In the genomic region with DNA sequence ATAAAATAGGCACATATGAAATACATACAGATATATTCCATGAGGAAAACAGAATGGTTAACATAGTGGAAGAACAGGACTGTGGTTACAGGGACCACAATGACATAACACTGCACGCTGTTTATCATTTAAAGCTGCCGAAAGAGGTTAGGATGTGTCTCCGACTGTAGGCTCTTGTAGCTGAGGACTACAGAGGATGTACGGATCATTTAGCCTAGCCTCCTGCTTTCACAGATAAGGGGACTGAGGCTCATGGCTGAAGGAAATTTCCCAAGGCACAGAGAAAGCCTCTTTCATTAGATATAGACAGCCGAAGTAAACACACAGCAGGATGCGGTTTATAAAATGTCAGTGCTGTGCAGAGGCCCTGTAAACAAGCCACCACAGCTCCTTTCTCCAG, we compare ENCODE assay signal across 12 mouse cellular contexts. TPM values are rescaled to one million over a fixed set of nuclear protein-coding genes. Genes with fewer than 3 reads are reported as not detected.
DNase-seq lines count a peak whose midpoint lies in the region; ATAC-seq and TF ChIP-seq lines count a peak whose summit lies in the region.
"Had no signal": no experiment of that assay in that cellular context is flagged by ENCODE, and none has a peak within 500 bp of the region (broad histone marks: within the 10 kb centered on the region; RNA-seq: fewer than 3 reads in every experiment).

No protein-coding gene starts in this region.

- no peak overlapping the region for H3K4me2 ChIP-seq in forebrain, embryonic 12.5 days
- H3K4me2 ChIP-seq in kidney, embryonic 15.5 days = no peak overlapping the region
- no peak overlapping the region for H3K4me2 ChIP-seq in kidney, embryonic 14.5 days (replicated peaks; ENCODE audit: low read depth, low read length)
- no peak overlapping the region for H3K4me2 ChIP-seq in intestine, postnatal 0 days (replicated peaks; ENCODE audit: low read depth)
- H3K4me2 ChIP-seq: embryonic facial prominence, embryonic 12.5 days; hindbrain, embryonic 12.5 days had no signal

- no peaks in the 10 kb centered on the region for H3K9me3 ChIP-seq in forebrain, embryonic 10.5 days
- H3K9me3 ChIP-seq in forebrain, embryonic 12.5 days = no peaks in the 10 kb centered on the region
- no peaks in the 10 kb centered on the region for H3K9me3 ChIP-seq in kidney, embryonic 15.5 days (replicated peaks)
- no peaks in the 10 kb centered on the region for H3K9me3 ChIP-seq in kidney, embryonic 14.5 days (ENCODE audit: control insufficient read depth, low read length)
- no peaks in the 10 kb centered on the region for H3K9me3 ChIP-seq in intestine, postnatal 0 days (ENCODE audit: control insufficient read depth)
- H3K9me3 ChIP-seq: embryonic facial prominence, embryonic 12.5 days; hindbrain, embryonic 12.5 days had no signal

- no peak for DNase-seq in forebrain, embryonic 10.5 days (ENCODE audit: extremely low spot score, low spot score)
- no peak for DNase-seq in frontal cortex, postnatal 10 days (ENCODE audit: low spot score in 2 of 2)
- no peak for DNase-seq in cerebellum, postnatal 36 days
- DNase-seq: cerebellum, adult 11 months; thymus, postnatal 4 days had no signal

- ATAC-seq in forebrain, embryonic 12.5 days (ENCODE audit: low FRiP score) = no peak
- no peak for ATAC-seq in kidney, embryonic 15.5 days (replicated peaks; ENCODE audit: low FRiP score)
- ATAC-seq in kidney, embryonic 14.5 days (ENCODE audit: low FRiP score, low TSS enrichment) = no peak
- no peak for ATAC-seq in intestine, postnatal 0 days
- peak; percentile 92 for ATAC-seq in megakaryocyte-erythroid progenitor cell, adult 5-6 weeks (replicated peaks; ENCODE audit: low FRiP score, low TSS enrichment, poor library complexity, severe bottlenecking)

- no peaks in the 10 kb centered on the region for H3K36me3 ChIP-seq in forebrain, embryonic 10.5 days (replicated peaks)
- no peaks in the 10 kb centered on the region for H3K36me3 ChIP-seq in forebrain, embryonic 12.5 days (replicated peaks)
- no peaks in the 10 kb centered on the region for H3K36me3 ChIP-seq in kidney, embryonic 15.5 days
- H3K36me3 ChIP-seq in kidney, embryonic 14.5 days (ENCODE audit: control insufficient read depth, insufficient read depth, low read length) = no peaks in the 10 kb centered on the region
- H3K36me3 ChIP-seq in intestine, postnatal 0 days (ENCODE audit: control insufficient read depth, insufficient read depth) = no peaks in the 10 kb centered on the region
- H3K36me3 ChIP-seq: embryonic facial prominence, embryonic 12.5 days; hindbrain, embryonic 12.5 days had no signal

- H3K9ac ChIP-seq in forebrain, embryonic 12.5 days = no peak overlapping the region
- no peak overlapping the region for H3K9ac ChIP-seq in kidney, embryonic 15.5 days
- H3K9ac ChIP-seq in kidney, embryonic 14.5 days (ENCODE audit: low read depth, low read length) = no peak overlapping the region
- no peak overlapping the region for H3K9ac ChIP-seq in intestine, postnatal 0 days (ENCODE audit: low read depth, low read length)
- H3K9ac ChIP-seq: embryonic facial prominence, embryonic 12.5 days; hindbrain, embryonic 12.5 days had no signal

- no peak for TF ChIP-seq CTCF in intestine, postnatal 0 days (IDR thresholded peaks at IDR 0.05; ENCODE audit: low read depth)

- WGBS in forebrain, embryonic 10.5 days = 63% methylated on average over 6 of the region's 6 CpGs
- WGBS in forebrain, embryonic 12.5 days = 67% methylated on average over 6 of the region's 6 CpGs
- WGBS in kidney, embryonic 15.5 days = 66% methylated on average over 6 of the region's 6 CpGs
- 61% methylated on average over 6 of the region's 6 CpGs for WGBS in kidney, embryonic 14.5 days
- WGBS in intestine, postnatal 0 days = 38% methylated on average over 6 of the region's 6 CpGs

- H3K4me3 ChIP-seq in forebrain, embryonic 10.5 days = no peak overlapping the region
- no peak overlapping the region for H3K4me3 ChIP-seq in forebrain, embryonic 12.5 days (replicated peaks)
- no peak overlapping the region for H3K4me3 ChIP-seq in kidney, embryonic 15.5 days (replicated peaks)
- no peak overlapping the region for H3K4me3 ChIP-seq in kidney, embryonic 14.5 days (ENCODE audit: low read length)
- no peak overlapping the region for H3K4me3 ChIP-seq in intestine, postnatal 0 days (ENCODE audit: low read depth, low read length)
- H3K4me3 ChIP-seq: embryonic facial prominence, embryonic 12.5 days; hindbrain, embryonic 12.5 days had no signal

- 0 out of 2 replicates have a peak overlapping the region, but pooled peaks have one; percentile 0 for H3K27ac ChIP-seq in forebrain, embryonic 10.5 days
- no peak overlapping the region for H3K27ac ChIP-seq in forebrain, embryonic 12.5 days
- H3K27ac ChIP-seq in kidney, embryonic 15.5 days = 0 out of 2 replicates have a peak overlapping the region, but pooled peaks have one; percentile 28
- no peak overlapping the region for H3K27ac ChIP-seq in kidney, embryonic 14.5 days (ENCODE audit: low read depth, low read length)
- H3K27ac ChIP-seq in intestine, postnatal 0 days (ENCODE audit: low read depth, low read length) = peak overlapping the region; percentile 50; the same call in 1 of the 2 replicates
- H3K27ac ChIP-seq: embryonic facial prominence, embryonic 12.5 days; hindbrain, embryonic 12.5 days had no signal

- peaks cover 12% of the 10 kb centered on the region for H3K4me1 ChIP-seq in forebrain, embryonic 10.5 days
- no peaks in the 10 kb centered on the region for H3K4me1 ChIP-seq in forebrain, embryonic 12.5 days
- H3K4me1 ChIP-seq in kidney, embryonic 15.5 days = no peaks in the 10 kb centered on the region
- H3K4me1 ChIP-seq in kidney, embryonic 14.5 days (ENCODE audit: control insufficient read depth, insufficient read depth, low read length) = peaks cover 3% of the 10 kb centered on the region; the same call in 1 of the 2 replicates
- H3K4me1 ChIP-seq in intestine, postnatal 0 days (replicated peaks; ENCODE audit: control insufficient read depth, insufficient read depth, low read length) = no peaks in the 10 kb centered on the region; the same call in 1 of the 2 replicates
- H3K4me1 ChIP-seq: embryonic facial prominence, embryonic 12.5 days had no signal

- H3K27me3 ChIP-seq in forebrain, embryonic 10.5 days (ENCODE audit: poor library complexity, severe bottlenecking) = no peaks in the 10 kb centered on the region
- H3K27me3 ChIP-seq in forebrain, embryonic 12.5 days = no peaks in the 10 kb centered on the region
- H3K27me3 ChIP-seq in kidney, embryonic 15.5 days = no peaks in the 10 kb centered on the region
- H3K27me3 ChIP-seq in kidney, embryonic 14.5 days (ENCODE audit: control insufficient read depth, insufficient read depth, low read length) = no peaks in the 10 kb centered on the region
- no peaks in the 10 kb centered on the region for H3K27me3 ChIP-seq in intestine, postnatal 0 days (replicated peaks; ENCODE audit: control insufficient read depth, insufficient read depth, low read length)
- H3K27me3 ChIP-seq: embryonic facial prominence, embryonic 12.5 days; hindbrain, embryonic 12.5 days had no signal

RNA-seq across cellular contexts. Expression of gene Ica1, which starts 8.5 kb away (rescaled TPM):
- polyA plus RNA-seq in forebrain, embryonic 10.5 days (2016; fragmentation: Nextera tagmentation; extraction: Ambion mirVana) = 15.2 and 16.1 TPM in 2 replicates
- 16.4 and 17.5 TPM in 2 replicates for polyA plus RNA-seq in forebrain, embryonic 12.5 days (2016; fragmentation: Nextera tagmentation; extraction: Ambion mirVana)
- 27.9 and 28.1 TPM in 2 replicates for polyA plus RNA-seq in kidney, embryonic 15.5 days (2015; fragmentation: Nextera tagmentation; extraction: Ambion mirVana)
- 26.8 and 30.0 TPM in 2 replicates for polyA plus RNA-seq in kidney, embryonic 14.5 days (2014; fragmentation: Nextera tagmentation; extraction: Ambion mirVana)
- polyA plus RNA-seq in intestine, postnatal 0 days (2015; fragmentation: Nextera tagmentation; extraction: Ambion mirVana) = 11.0 and 11.3 TPM in 2 replicates
- 1.0 and 4.6 TPM in 2 replicates for total RNA-seq in megakaryocyte-erythroid progenitor cell, adult 5-6 weeks (2014; fragmentation: Nextera tagmentation)
- total RNA-seq in megakaryocyte-erythroid progenitor cell, adult 5-6 weeks (2017) = 6.0 and 8.3 TPM in 2 replicates

Comparison
In these comparisons a context has a peak if more than half of its experiments do, and no peak if none do; other contexts are left out.
1. H3K27ac ChIP-seq: peak in forebrain, embryonic 10.5 days (single experiment), kidney, embryonic 15.5 days (single experiment) and intestine, postnatal 0 days (single experiment); none in forebrain, embryonic 12.5 days (single experiment) and kidney, embryonic 14.5 days (single experiment).